Mouse (Mus musculus) thymus, adult 2 months (tissue): ENCODE measurements at regions not wholly inside any gene's neighbourhood (a gene's known extent, or its start where the extent isn't known, plus 50 kb on each side); places are given as distances from the start of the nearest gene placed in this dataset.

ENCODE experiments used
- DNase-seq: peaks from one replicate; pipeline ENCODE4 v3.0.0; 2021
- H3K27ac ChIP-seq: fragments of 200-500 bp; 2 replicates; pipeline ENCODE4 v1.5.1; 2012; ENCODE audit warnings: low read length, control low read depth; ENCODE audit not compliant: control insufficient read depth, insufficient read depth
- H3K27me3 ChIP-seq: fragments of 200-500 bp; 2 replicates; pipeline ENCODE4 v1.6.1; 2012; ENCODE audit warnings: mild to moderate bottlenecking, low read length, moderate library complexity, mixed read lengths; ENCODE audit not compliant: control insufficient read depth, insufficient read depth
- H3K36me3 ChIP-seq: fragments of 200-500 bp; 2 replicates; pipeline ENCODE4 v1.6.1; 2012; ENCODE audit warnings: mild to moderate bottlenecking, low read length, moderate library complexity; ENCODE audit not compliant: control insufficient read depth, insufficient read depth
- H3K4me1 ChIP-seq: fragments of 200-500 bp; replicated peaks from 2 replicates; pipeline ENCODE4 v1.6.1; 2012; ENCODE audit warnings: low read length; ENCODE audit not compliant: control insufficient read depth, insufficient read depth
- H3K4me3 ChIP-seq: fragments of 200-500 bp; 2 replicates; pipeline ENCODE4 v1.5.1; 2012; ENCODE audit warnings: mild to moderate bottlenecking, low read length, control low read depth, moderate library complexity; ENCODE audit not compliant: control insufficient read depth, insufficient read depth
- CTCF ChIP-seq: fragments of 200-500 bp; IDR thresholded peaks from 2 replicates; pipeline ENCODE4 v1.5.1; 2012; ENCODE audit warnings: mild to moderate bottlenecking, control low read depth, low read length, moderate library complexity, borderline replicate concordance; ENCODE audit not compliant: control insufficient read depth, poor library complexity, insufficient read depth; ENCODE audit errors: extremely low read depth
- POLR2A ChIP-seq: fragments of 200-500 bp; IDR thresholded peaks from 2 replicates; pipeline ENCODE4 v1.6.1; 2012; ENCODE audit warnings: mild to moderate bottlenecking, low read length, control low read depth, moderate library complexity; ENCODE audit not compliant: control insufficient read depth, poor library complexity, insufficient read depth; ENCODE audit errors: extremely low read depth
- WGBS: fragments of 180-500 bp; shearing (Covaris S2); methylation state at CpG from one replicate; pipeline ENCODE4 v1.1.7; 2018; 5-methylcytosine and 5-hydroxymethylcytosine counted together

DNA sequence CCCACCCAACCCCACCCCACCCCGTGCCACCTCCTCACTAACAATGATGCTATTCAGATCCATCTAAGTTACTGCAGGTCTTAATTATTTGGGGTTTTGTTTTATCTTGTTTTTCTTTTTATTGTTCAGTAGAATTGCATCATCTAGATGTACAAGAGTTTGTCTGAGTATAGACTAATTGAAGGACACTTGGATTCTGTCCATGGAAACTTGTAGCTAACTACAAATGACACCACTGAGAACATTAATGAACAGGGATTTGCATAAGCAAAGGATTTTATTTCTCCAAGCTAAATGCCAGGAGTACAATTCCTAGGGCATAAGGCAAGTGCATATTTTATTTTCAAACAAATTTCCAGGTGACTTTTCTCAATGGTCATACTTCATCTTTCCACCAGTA is 318.4 kb upstream of the Slc7a11 start:
- WGBS: 0% methylated on average over 1 of the region's 1 CpGs
- Histone ChIP-seq H3K27me3 (no peaks in the 10 kb centered on the region), H3K36me3 (no peaks in the 10 kb centered on the region), H3K27ac (no peak overlapping the region), H3K4me1 (no peaks in the 10 kb centered on the region), H3K4me3 (no peak overlapping the region)
- DNase-seq: no peak
- TF ChIP-seq CTCF (no peak), POLR2A (no peak)

DNA sequence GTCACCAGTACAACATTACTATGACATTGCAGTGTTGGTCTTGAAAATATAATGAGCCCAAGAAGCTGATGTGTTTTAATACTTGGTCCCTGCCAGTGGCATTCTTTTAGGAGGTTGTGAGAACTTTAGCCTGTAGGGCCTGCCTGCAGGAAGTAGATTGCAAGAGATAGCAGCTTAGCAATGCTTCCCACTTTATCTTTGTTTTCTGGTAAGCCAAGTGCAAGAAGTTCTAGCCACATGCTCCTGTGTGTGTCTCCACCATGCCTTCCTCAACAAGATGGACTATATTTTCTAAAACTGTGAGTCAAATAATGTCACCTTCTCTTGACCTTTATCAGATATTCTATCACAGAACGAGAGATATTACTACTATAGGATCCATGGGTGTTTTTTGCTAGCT is 314.7 kb upstream of the Slc7a11 start:
- TF ChIP-seq POLR2A: no peak
- TF ChIP-seq CTCF: no peak

DNA sequence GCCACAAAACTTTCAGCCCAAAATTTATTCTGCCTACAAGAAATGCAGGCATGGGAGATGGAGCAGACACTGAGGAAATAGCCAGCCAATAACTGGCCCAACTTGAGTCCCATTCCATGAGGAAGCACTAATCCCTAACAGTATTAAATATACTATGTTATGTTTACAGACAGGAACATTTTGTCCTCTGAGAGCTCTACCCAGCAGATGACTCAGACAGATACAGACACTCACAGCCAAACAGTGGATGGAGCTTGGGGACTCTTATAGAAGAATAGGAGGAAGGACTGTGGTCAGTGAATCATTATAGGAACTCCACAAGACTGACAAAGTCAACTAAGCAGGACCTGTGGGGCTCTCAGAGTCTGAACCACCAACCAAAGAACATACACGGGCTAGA is 293.8 kb upstream of the Slc7a11 start:
- H3K4me3 ChIP-seq: no peak overlapping the region
- H3K36me3 ChIP-seq: no peaks in the 10 kb centered on the region
- 71% methylated on average over 1 of the region's 1 CpGs for WGBS
- H3K4me1 ChIP-seq: peaks cover 5% of the 10 kb centered on the region; the same call in 1 of the 2 replicates
- TF ChIP-seq POLR2A: no peak
- no peak for TF ChIP-seq CTCF
- no peak for DNase-seq
- H3K27me3 ChIP-seq: no peaks in the 10 kb centered on the region
- no peak overlapping the region for H3K27ac ChIP-seq

More for the DNA sequence above, 314.7 kb upstream of the Slc7a11 start:
- 82% methylated on average over 1 of the region's 1 CpGs for WGBS
- Histone ChIP-seq H3K27me3 (no peaks in the 10 kb centered on the region), H3K4me3 (no peak overlapping the region), H3K27ac (no peak overlapping the region), H3K4me1 (no peaks in the 10 kb centered on the region), H3K36me3 (no peaks in the 10 kb centered on the region)
- no peak for DNase-seq

DNA sequence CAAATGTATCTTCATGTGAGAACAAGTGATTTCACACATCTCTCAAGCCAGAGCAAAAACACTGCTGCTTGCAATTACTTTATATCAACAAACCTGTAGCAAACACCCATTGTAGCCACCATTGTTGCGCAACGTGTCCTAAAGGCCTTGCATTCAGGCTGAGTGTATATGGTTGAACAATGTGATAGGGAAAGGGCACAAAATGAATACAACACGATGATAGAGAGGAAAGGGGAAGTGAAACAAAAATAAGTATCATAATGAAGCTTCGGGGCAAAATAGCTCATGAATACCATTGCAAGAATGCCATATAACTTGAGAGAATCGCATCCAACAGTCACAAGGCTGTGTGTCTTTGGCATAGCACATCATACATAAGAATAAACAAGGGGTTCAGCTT is 275.6 kb upstream of the Slc7a11 start:
- no peak for DNase-seq
- Histone ChIP-seq H3K27me3 (no peaks in the 10 kb centered on the region), H3K27ac (no peak overlapping the region), H3K4me1 (no peaks in the 10 kb centered on the region), H3K36me3 (no peaks in the 10 kb centered on the region), H3K4me3 (no peak overlapping the region)
- no peak for TF ChIP-seq POLR2A
- TF ChIP-seq CTCF: no peak
- 71% methylated on average over 5 of the region's 5 CpGs for WGBS

DNA sequence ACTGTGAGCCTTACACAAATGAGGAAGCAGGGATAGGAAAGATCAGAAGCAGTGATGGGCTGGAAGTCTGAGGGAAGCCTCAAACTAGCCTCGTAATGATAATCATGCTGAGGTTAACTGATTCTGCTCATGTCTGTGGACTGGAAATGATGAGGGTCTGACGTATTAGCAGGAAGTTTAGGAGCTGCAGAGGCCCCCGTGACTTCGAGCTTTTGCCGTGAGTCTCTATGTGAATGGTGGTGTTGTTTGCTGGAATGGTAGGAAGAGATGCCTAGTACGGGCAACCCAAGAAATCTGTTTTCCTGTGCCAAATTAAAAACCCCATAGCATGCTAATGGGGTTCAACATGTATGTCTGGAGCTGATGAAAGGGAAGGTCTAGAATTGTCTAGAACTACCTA is 270.0 kb upstream of the Slc7a11 start:
- Histone ChIP-seq H3K27ac (no peak overlapping the region), H3K36me3 (no peaks in the 10 kb centered on the region), H3K27me3 (no peaks in the 10 kb centered on the region), H3K4me3 (no peak overlapping the region), H3K4me1 (peaks cover 2% of the 10 kb centered on the region)
- WGBS: 92% methylated on average over 6 of the region's 6 CpGs
- TF ChIP-seq CTCF (no peak), POLR2A (no peak)
- no peak for DNase-seq

DNA sequence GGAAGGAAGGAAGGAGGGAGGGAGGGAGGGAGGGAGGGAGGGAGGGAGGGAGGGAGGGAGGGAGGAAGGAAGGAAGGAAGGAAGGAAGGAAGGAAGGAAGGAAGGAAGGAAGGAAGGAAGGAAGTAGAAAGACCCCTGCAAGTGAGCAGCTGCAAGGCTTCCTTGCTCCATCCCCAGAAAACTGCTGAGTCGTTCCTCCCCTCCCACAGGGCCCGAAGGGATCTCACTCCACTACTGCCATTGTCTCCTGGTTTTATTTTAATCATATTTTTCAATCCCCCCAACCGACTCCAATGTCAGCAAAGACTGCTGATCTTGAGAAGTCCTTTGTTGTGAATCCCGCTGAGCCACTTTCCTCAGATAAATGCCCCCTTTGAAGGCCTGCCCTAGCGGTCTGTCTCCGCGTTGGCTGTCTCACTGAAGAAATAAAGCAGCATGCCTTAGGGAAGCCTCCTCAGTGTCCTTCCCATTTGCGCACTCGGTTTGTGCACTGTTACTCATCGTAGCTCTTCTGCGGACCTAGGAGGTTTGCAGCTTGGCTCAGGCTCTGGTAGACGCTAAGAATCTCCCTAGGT is 266.1 kb upstream of the Slc7a11 start:
- Histone ChIP-seq H3K27ac (no peak overlapping the region), H3K27me3 (no peaks in the 10 kb centered on the region), H3K4me1 (peaks cover 2% of the 10 kb centered on the region), H3K36me3 (no peaks in the 10 kb centered on the region), H3K4me3 (no peak overlapping the region)
- 88% methylated on average over 12 of the region's 12 CpGs for WGBS
- DNase-seq: no peak
- TF ChIP-seq POLR2A: no peak
- no peak for TF ChIP-seq CTCF

DNA sequence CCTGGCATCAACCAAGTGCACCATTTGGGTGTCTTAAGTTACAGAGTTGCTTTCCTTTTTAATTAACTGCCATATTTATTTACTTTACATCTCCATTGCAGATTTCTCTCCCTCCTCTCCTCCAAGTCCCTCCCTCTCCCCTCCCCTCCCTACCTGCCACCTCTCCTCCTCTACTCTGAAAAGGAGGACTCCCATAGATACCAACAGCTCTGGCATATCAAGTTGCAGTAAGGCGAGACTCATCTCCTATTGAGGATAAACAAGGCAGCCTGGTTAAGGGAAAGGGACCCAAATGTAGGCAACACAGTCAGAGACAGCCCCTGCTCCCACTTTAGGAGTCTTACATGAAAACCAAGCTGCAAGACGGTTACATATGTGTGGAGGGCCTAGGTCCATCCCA is 263.3 kb upstream of the Slc7a11 start:
- H3K27ac ChIP-seq: no peak overlapping the region
- no peaks in the 10 kb centered on the region for H3K27me3 ChIP-seq
- H3K4me1 ChIP-seq: no peaks in the 10 kb centered on the region
- H3K36me3 ChIP-seq: no peaks in the 10 kb centered on the region
- no peak overlapping the region for H3K4me3 ChIP-seq
- no peak for DNase-seq
- 94% methylated on average over 2 of the region's 2 CpGs for WGBS
- TF ChIP-seq CTCF (no peak), POLR2A (no peak)
